Mouse (Mus musculus) kidney, embryonic 15.5 days (tissue): ENCODE measurements around the gene Camk2n1. TPM values are rescaled to one million over a fixed set of nuclear protein-coding genes. Genes with fewer than 3 reads are reported as not detected.

Experiments used
- ATAC-seq: fragments of 200-750 bp; cut with Nextera tagmentation; replicated peaks from 2 replicates; pipeline ENCODE4 v1.8.0; 2017; ENCODE audit warnings: moderate TSS enrichment; ENCODE audit not compliant: low FRiP score
- H3K27ac ChIP-seq: fragments of 300-500 bp; sonication (generic); 2 replicates; pipeline ENCODE4 v1.5.1; 2015; ENCODE audit warnings: mild to moderate bottlenecking, inconsistent platforms
- H3K27me3 ChIP-seq: fragments of 300-500 bp; sonication (generic); 2 replicates; pipeline ENCODE4 v1.6.1; 2015; ENCODE audit warnings: inconsistent platforms
- H3K36me3 ChIP-seq: fragments of 300-500 bp; sonication (generic); 2 replicates; pipeline ENCODE4 v1.6.1; 2015; ENCODE audit warnings: inconsistent platforms
- H3K4me1 ChIP-seq: fragments of 300-500 bp; sonication (generic); 2 replicates; pipeline ENCODE4 v1.6.1; 2015; ENCODE audit warnings: inconsistent platforms
- H3K4me2 ChIP-seq: fragments of 300-500 bp; sonication (generic); 2 replicates; pipeline ENCODE4 v1.6.1; 2015; ENCODE audit warnings: moderate library complexity, mild to moderate bottlenecking, inconsistent platforms
- H3K4me3 ChIP-seq: fragments of 300-500 bp; sonication (generic); replicated peaks from 2 replicates; pipeline ENCODE4 v1.5.1; 2015; ENCODE audit warnings: mild to moderate bottlenecking, inconsistent platforms
- H3K9ac ChIP-seq: fragments of 300-500 bp; sonication (generic); 2 replicates; pipeline ENCODE4 v1.6.1; 2015; ENCODE audit warnings: mild to moderate bottlenecking, inconsistent platforms
- H3K9me3 ChIP-seq: fragments of 300-500 bp; sonication (generic); replicated peaks from 2 replicates; pipeline ENCODE4 v1.6.1; 2016; ENCODE audit warnings: inconsistent platforms
- WGBS: fragments of 180-500 bp; shearing (Covaris S2); methylation state at CpG from one replicate; pipeline ENCODE4 v1.1.7; 2015; ENCODE audit warnings: mixed read lengths; 5-methylcytosine and 5-hydroxymethylcytosine counted together
- polyA plus RNA-seq: library from polyadenylated mRNA; unstranded; fragments of >200 nt; fragmentation: Nextera tagmentation; extraction: Ambion mirVana; gene quantifications from 2 replicates; pipeline ENCODE4 v1.2.1, GENCODE M21; 2015

Gene Camk2n1
- polyA plus RNA-seq, result 7.6 and 8.3 TPM in 2 replicates

GRCm38 (mm10) chr4:138453753-138454570 is at the start of gene Camk2n1:
Gene Camk2n1 (plus strand): TSS chr4:138454314.
- WGBS, result 1% methylated on average over 48 of the region's 64 CpGs
- peak; percentile 79 for ATAC-seq
- Histone ChIP-seq H3K27me3 (peaks cover 11% of the 10 kb centered on the region), H3K27ac (peak within 1 kb of the TSS; percentile 97), H3K9me3 (no peaks in the 10 kb centered on the region), H3K4me1 (peaks cover 48% of the 10 kb centered on the region), H3K4me3 (peak within 1 kb of the TSS; percentile 97), H3K36me3 (peaks cover 2% of the 10 kb centered on the region; the same call in 1 of the 2 replicates), H3K9ac (peak within 1 kb of the TSS; percentile 98), H3K4me2 (peak within 1 kb of the TSS; percentile 81)

GRCm38 (mm10) chr4:138404806-138405205 is 49.3 kb upstream of the Camk2n1 start:
- Histone ChIP-seq H3K4me3 (no peak overlapping the region), H3K36me3 (no peaks in the 10 kb centered on the region), H3K9ac (no peak overlapping the region), H3K9me3 (no peaks in the 10 kb centered on the region), H3K4me1 (0 out of 2 replicates have a peak, but pooled peaks cover 3% of the 10 kb centered on the region), H3K4me2 (no peak overlapping the region), H3K27me3 (peaks cover 18% of the 10 kb centered on the region), H3K27ac (no peak overlapping the region)
- no peak for ATAC-seq
- 11% methylated on average over 2 of the region's 2 CpGs for WGBS

DNA sequence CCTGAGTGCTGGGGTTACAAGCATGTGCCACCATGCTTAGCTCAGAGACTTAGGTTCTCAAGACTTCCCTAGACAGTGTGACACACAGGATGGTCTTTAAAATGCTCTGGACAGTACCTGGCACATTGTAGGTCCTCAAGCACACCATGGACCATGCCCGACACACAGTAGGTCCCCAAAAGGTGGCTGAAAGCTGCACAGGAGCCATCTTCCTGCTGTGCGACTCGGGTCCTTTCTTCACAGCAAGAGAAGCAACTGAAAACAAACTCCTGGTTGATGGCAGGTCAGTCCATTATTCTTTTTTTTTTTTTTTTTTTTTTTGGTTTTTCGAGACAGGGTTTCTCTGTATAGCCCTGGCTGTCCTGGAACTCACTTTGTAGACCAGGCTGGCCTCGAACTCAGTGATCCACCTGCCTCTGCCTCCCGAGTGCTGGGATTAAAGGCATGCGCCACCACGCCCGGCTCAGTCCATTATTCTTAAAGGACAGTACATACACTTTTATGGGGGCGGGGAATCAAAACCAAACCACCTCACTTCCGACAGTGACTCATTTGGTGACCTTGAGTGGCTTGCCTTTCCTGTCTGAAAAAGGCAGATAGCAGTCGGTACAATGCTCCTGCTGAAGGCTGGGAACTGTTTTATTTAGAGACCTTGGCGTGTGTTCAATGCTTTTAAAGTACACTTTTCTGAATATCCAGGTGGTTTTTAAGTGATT is 46.5 kb upstream of the Camk2n1 start:
- H3K4me3 ChIP-seq, result no peak overlapping the region
- peaks cover 15% of the 10 kb centered on the region; the same call in 1 of the 2 replicates for H3K27me3 ChIP-seq
- 70% methylated on average over 12 of the region's 13 CpGs for WGBS
- no peak overlapping the region for H3K9ac ChIP-seq
- ATAC-seq, result no peak
- no peak overlapping the region for H3K27ac ChIP-seq
- peaks cover 16% of the 10 kb centered on the region for H3K4me1 ChIP-seq
- no peaks in the 10 kb centered on the region for H3K36me3 ChIP-seq
- H3K4me2 ChIP-seq, result no peak overlapping the region
- no peaks in the 10 kb centered on the region for H3K9me3 ChIP-seq

DNA sequence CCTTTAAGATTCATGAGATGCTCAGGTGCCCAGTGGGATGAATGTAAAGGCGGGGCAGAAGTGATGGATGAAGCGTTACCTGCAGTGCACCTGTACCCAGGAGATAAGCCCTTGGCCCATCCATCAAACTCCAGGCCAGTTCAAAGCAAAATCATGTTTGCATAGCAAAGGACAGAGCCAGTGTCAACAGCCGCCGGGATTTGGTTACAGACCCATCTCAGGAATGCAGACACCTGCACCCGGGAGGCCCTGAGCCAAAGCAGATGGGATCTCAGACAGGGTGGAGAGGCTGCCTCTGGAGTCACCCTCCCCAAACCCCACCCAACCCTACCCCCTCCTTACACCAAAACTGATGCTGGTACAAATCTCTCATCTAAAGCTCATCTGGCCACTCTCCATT is 43.1 kb upstream of the Camk2n1 start:
- H3K27me3 ChIP-seq, result peaks cover 17% of the 10 kb centered on the region; the same call in 1 of the 2 replicates
- 13% methylated on average over 5 of the region's 5 CpGs for WGBS
- no peaks in the 10 kb centered on the region for H3K9me3 ChIP-seq
- H3K4me1 ChIP-seq, result peaks cover 27% of the 10 kb centered on the region
- H3K9ac ChIP-seq, result no peak overlapping the region
- peak; percentile 36; the same call in 1 of the 2 replicates for ATAC-seq
- H3K4me3 ChIP-seq, result no peak overlapping the region
- no peak overlapping the region for H3K27ac ChIP-seq
- no peaks in the 10 kb centered on the region for H3K36me3 ChIP-seq
- H3K4me2 ChIP-seq, result no peak overlapping the region

- 36% methylated on average over 7 of the region's 7 CpGs for WGBS
- H3K4me2 ChIP-seq, result no peak overlapping the region
- no peak for ATAC-seq
- H3K4me1 ChIP-seq, result peaks cover 27% of the 10 kb centered on the region
- no peak overlapping the region for H3K4me3 ChIP-seq
- no peak overlapping the region for H3K9ac ChIP-seq
- no peaks in the 10 kb centered on the region for H3K9me3 ChIP-seq
- H3K36me3 ChIP-seq, result no peaks in the 10 kb centered on the region
- no peak overlapping the region for H3K27ac ChIP-seq
- H3K27me3 ChIP-seq, result peaks cover 22% of the 10 kb centered on the region; the same call in 1 of the 2 replicates
Measured at GRCm38 (mm10) chr4:138411504-138412121, 42.5 kb upstream of the Camk2n1 start.

DNA sequence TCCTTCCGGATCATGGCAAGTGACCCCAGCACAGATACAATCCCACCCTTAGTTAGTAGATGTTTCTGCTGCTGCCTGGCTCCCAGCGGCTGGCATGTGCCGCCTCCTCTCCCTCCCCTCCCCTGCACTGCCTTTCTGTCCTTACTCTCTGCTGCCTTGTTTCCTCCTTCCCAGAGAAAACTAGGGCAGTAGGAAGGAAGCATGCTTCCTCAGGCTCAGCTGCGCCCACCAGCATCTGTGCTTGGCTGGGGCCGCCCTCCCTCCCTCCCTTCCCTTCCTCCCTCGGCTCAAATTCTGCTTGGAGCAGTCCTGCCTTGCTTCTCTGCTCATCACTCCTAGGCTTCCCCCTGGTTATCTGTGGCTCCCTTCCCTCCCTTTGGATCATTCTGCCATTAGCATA is 39.4 kb upstream of the Camk2n1 start:
- H3K4me1 ChIP-seq, result peaks cover 24% of the 10 kb centered on the region
- H3K4me2 ChIP-seq, result peak overlapping the region; percentile 23; the same call in 1 of the 2 replicates
- H3K4me3 ChIP-seq, result no peak overlapping the region
- peak; percentile 55 for ATAC-seq
- peak overlapping the region; percentile 75 for H3K27ac ChIP-seq
- H3K36me3 ChIP-seq, result no peaks in the 10 kb centered on the region
- WGBS, result 8% methylated on average over 6 of the region's 6 CpGs
- no peak overlapping the region for H3K9ac ChIP-seq
- peaks cover 37% of the 10 kb centered on the region for H3K27me3 ChIP-seq
- H3K9me3 ChIP-seq, result no peaks in the 10 kb centered on the region

DNA sequence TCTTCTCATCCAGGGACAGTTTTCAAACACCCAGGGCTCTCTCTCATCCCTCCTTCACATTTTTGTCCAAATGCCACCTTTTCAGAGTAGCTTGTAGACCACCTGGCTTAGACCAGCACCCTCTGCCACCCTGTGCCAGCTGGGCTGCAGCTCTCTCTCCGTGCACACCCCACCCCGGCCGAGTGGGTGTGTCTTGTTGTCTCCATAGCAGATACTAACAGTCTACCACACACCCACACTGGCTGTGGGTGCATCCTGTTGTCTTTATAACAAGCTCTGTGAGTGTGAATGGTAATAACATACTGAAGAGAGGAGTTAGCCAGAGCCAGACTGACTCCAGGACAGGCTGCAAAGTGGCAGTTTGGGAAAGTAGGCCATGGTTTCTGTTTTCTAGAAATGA is 38.1 kb upstream of the Camk2n1 start:
- peaks cover 20% of the 10 kb centered on the region for H3K4me1 ChIP-seq
- no peak overlapping the region for H3K27ac ChIP-seq
- no peak overlapping the region for H3K4me3 ChIP-seq
- WGBS, result 76% methylated on average over 3 of the region's 3 CpGs
- ATAC-seq, result no peak
- peaks cover 29% of the 10 kb centered on the region for H3K27me3 ChIP-seq
- no peak overlapping the region for H3K9ac ChIP-seq
- H3K36me3 ChIP-seq, result no peaks in the 10 kb centered on the region
- no peaks in the 10 kb centered on the region for H3K9me3 ChIP-seq
- H3K4me2 ChIP-seq, result no peak overlapping the region

DNA sequence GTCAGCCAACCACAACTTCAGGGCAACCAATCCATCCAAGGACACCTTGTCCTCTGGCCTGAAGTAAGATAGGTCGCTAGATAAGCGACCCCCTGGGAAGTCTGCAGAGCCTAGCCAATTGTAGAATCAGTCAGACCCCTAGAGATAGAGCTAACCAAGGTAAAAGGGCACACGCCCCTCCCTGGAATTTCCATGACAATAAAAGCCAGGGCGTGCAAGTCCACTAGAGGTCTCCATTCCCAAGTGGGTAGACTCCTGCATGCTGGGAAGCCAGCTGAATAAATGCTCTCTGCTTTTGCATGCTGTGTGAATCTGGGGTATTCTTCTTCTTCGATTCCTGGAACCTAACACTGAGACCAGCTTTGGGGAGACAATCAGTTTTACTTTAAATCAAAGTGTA is 37.7 kb upstream of the Camk2n1 start:
- Histone ChIP-seq H3K4me1 (peaks cover 16% of the 10 kb centered on the region), H3K36me3 (no peaks in the 10 kb centered on the region), H3K27me3 (peaks cover 27% of the 10 kb centered on the region), H3K9ac (no peak overlapping the region), H3K4me3 (no peak overlapping the region), H3K9me3 (no peaks in the 10 kb centered on the region), H3K27ac (no peak overlapping the region), H3K4me2 (no peak overlapping the region)
- WGBS, result 62% methylated on average over 5 of the region's 5 CpGs
- ATAC-seq, result no peak

- H3K4me3 ChIP-seq, result no peak overlapping the region
Measured at GRCm38 (mm10) chr4:138417882-138418281, 36.2 kb upstream of the Camk2n1 start.

GRCm38 (mm10) chr4:138418340-138418957 is 35.7 kb upstream of the Camk2n1 start:
- no peak overlapping the region for H3K9ac ChIP-seq
- H3K36me3 ChIP-seq, result no peaks in the 10 kb centered on the region
- ATAC-seq, result no peak
- H3K4me2 ChIP-seq, result no peak overlapping the region
- 69% methylated on average over 11 of the region's 11 CpGs for WGBS
- H3K27ac ChIP-seq, result no peak overlapping the region
- no peaks in the 10 kb centered on the region for H3K9me3 ChIP-seq
- no peak overlapping the region for H3K4me3 ChIP-seq
- peaks cover 27% of the 10 kb centered on the region for H3K27me3 ChIP-seq
- H3K4me1 ChIP-seq, result peaks cover 11% of the 10 kb centered on the region

More at GRCm38 (mm10) chr4:138417882-138418281, 36.2 kb upstream of the Camk2n1 start:
- no peak overlapping the region for H3K27ac ChIP-seq
- peaks cover 11% of the 10 kb centered on the region for H3K4me1 ChIP-seq
- no peak for ATAC-seq
- H3K9me3 ChIP-seq, result no peaks in the 10 kb centered on the region
- peaks cover 27% of the 10 kb centered on the region for H3K27me3 ChIP-seq
- H3K4me2 ChIP-seq, result no peak overlapping the region
- WGBS, result 80% methylated on average over 4 of the region's 4 CpGs
- no peak overlapping the region for H3K9ac ChIP-seq
- no peaks in the 10 kb centered on the region for H3K36me3 ChIP-seq

DNA sequence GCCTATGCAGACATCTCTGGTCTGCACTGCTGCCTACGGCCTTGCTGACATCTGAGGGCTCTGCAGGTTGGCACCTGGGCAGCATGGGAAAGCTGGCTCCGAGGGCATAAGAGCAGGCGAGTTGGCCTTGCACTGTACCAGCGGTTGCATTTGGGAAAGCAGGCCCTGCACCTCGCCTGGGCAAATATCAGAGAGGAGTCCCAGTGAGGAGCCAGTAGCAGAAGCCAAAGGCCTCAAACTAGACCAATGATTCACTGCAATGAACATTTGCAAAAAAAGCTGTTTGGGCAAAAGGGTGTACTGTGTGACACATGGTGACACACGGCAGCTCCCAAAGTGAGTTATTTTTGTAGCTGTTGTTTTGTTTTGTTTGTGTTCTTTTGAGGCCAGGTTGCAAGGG is 29.1 kb upstream of the Camk2n1 start:
- no peak overlapping the region for H3K4me3 ChIP-seq
- no peak overlapping the region for H3K4me2 ChIP-seq
- WGBS, result 78% methylated on average over 6 of the region's 6 CpGs
- no peak overlapping the region for H3K9ac ChIP-seq
- H3K27ac ChIP-seq, result no peak overlapping the region
- no peaks in the 10 kb centered on the region for H3K4me1 ChIP-seq
- no peak for ATAC-seq
- no peaks in the 10 kb centered on the region for H3K36me3 ChIP-seq
- H3K27me3 ChIP-seq, result peaks cover 14% of the 10 kb centered on the region
- no peaks in the 10 kb centered on the region for H3K9me3 ChIP-seq
